Mouse (Mus musculus) megakaryocyte, embryonic 14.5 days (primary cell): ENCODE results near the gene Galnt2. TPM values are rescaled to one million over a fixed set of nuclear protein-coding genes. Genes with fewer than 3 reads are reported as not detected.

ENCODE experiments used
- H3K27me3 ChIP-seq: replicated peaks from 2 replicates; pipeline ENCODE3; 2012; ENCODE audit warnings: inconsistent platforms
- H3K36me3 ChIP-seq: replicated peaks from 2 replicates; pipeline ENCODE3; 2012; ENCODE audit warnings: low read length, inconsistent platforms, mixed read lengths
- H3K4me1 ChIP-seq: 2 replicates; pipeline ENCODE4 v1.6.1; 2012; ENCODE audit warnings: inconsistent platforms
- H3K4me3 ChIP-seq: replicated peaks from 2 replicates; pipeline ENCODE3; 2012; ENCODE audit warnings: moderate library complexity, mild to moderate bottlenecking, inconsistent platforms
- H3K9me3 ChIP-seq: 2 replicates; pipeline ENCODE4 v1.6.1; 2012; ENCODE audit warnings: inconsistent platforms
- FLI1 ChIP-seq: IDR thresholded peaks from 2 replicates; pipeline ENCODE4 v1.6.1; 2012; ENCODE audit warnings: low read length, inconsistent platforms, mixed read lengths
- GATA1 ChIP-seq: IDR thresholded peaks from 3 replicates; pipeline ENCODE4 v1.6.1; 2012; ENCODE audit warnings: mixed read lengths, low read length, inconsistent platforms, borderline replicate concordance
- polyA plus RNA-seq: library from polyadenylated mRNA; stranded (reverse); fragments of >175 nt; gene quantifications from 2 replicates; pipeline ENCODE4 v1.2.3, GENCODE M21; 2012; ENCODE audit warnings: low replicate concordance; ENCODE audit not compliant: insufficient read depth

Galnt2 gene
- polyA plus RNA-seq, 1 experiment: 143 TPM

GRCm38 (mm10) chr8:124231485-124232279, 491 bp downstream of the Galnt2 start:
- Histone ChIP-seq H3K4me3 (peak overlapping the region; percentile 99), H3K9me3 (no peaks in the 10 kb centered on the region), H3K36me3 (peaks cover 38% of the 10 kb centered on the region), H3K27me3 (no peaks in the 10 kb centered on the region), H3K4me1 (peaks cover 90% of the 10 kb centered on the region)
- no peak for TF ChIP-seq FLI1
- TF ChIP-seq GATA1: no peak

GRCm38 (mm10) chr8:124232280-124232600, 1.0 kb downstream of the Galnt2 start:
- H3K9me3 ChIP-seq: no peaks in the 10 kb centered on the region
- H3K4me3 ChIP-seq: peak overlapping the region; percentile 99
- no peaks in the 10 kb centered on the region for H3K27me3 ChIP-seq
- TF ChIP-seq GATA1 (no peak), FLI1 (no peak)
- peaks cover 43% of the 10 kb centered on the region for H3K36me3 ChIP-seq
- peaks cover 94% of the 10 kb centered on the region for H3K4me1 ChIP-seq

- peaks cover 94% of the 10 kb centered on the region for H3K4me1 ChIP-seq
- TF ChIP-seq FLI1: no peak
- TF ChIP-seq GATA1: no peak
- H3K27me3 ChIP-seq: no peaks in the 10 kb centered on the region
- H3K36me3 ChIP-seq: peaks cover 66% of the 10 kb centered on the region
- no peaks in the 10 kb centered on the region for H3K9me3 ChIP-seq
- H3K4me3 ChIP-seq: peak overlapping the region; percentile 99
Observed at GRCm38 (mm10) chr8:124234496-124234895, 3.3 kb downstream of the Galnt2 start.

GRCm38 (mm10) chr8:124235536-124235935, 4.3 kb downstream of the Galnt2 start:
- Histone ChIP-seq H3K36me3 (peaks cover 76% of the 10 kb centered on the region), H3K27me3 (no peaks in the 10 kb centered on the region), H3K9me3 (no peaks in the 10 kb centered on the region), H3K4me3 (peak overlapping the region; percentile 51), H3K4me1 (peaks cover 94% of the 10 kb centered on the region)
- TF ChIP-seq FLI1 (no peak), GATA1 (no peak)

GRCm38 (mm10) chr8:124239350-124239749, 8.2 kb downstream of the Galnt2 start:
- Histone ChIP-seq H3K36me3 (peaks cover 98% of the 10 kb centered on the region), H3K4me1 (peaks cover 100% of the 10 kb centered on the region), H3K4me3 (no peak overlapping the region), H3K9me3 (peaks cover 14% of the 10 kb centered on the region), H3K27me3 (no peaks in the 10 kb centered on the region)
- TF ChIP-seq GATA1: no peak
- no peak for TF ChIP-seq FLI1

- TF ChIP-seq GATA1 (no peak), FLI1 (no peak)
- Histone ChIP-seq H3K36me3 (peaks cover 98% of the 10 kb centered on the region), H3K4me1 (peaks cover 100% of the 10 kb centered on the region), H3K4me3 (no peak overlapping the region), H3K27me3 (no peaks in the 10 kb centered on the region), H3K9me3 (peaks cover 15% of the 10 kb centered on the region)
Observed at GRCm38 (mm10) chr8:124240932-124241331, 9.7 kb downstream of the Galnt2 start.

- Histone ChIP-seq H3K36me3 (peaks cover 98% of the 10 kb centered on the region), H3K4me1 (peaks cover 100% of the 10 kb centered on the region), H3K9me3 (peaks cover 15% of the 10 kb centered on the region), H3K27me3 (no peaks in the 10 kb centered on the region), H3K4me3 (peak overlapping the region; percentile 53)
- TF ChIP-seq FLI1 (no peak), GATA1 (no peak)
Observed at GRCm38 (mm10) chr8:124242208-124242607, 11.0 kb downstream of the Galnt2 start.

- H3K4me3 ChIP-seq: peak overlapping the region; percentile 50
- H3K9me3 ChIP-seq: peaks cover 15% of the 10 kb centered on the region
- H3K36me3 ChIP-seq: peaks cover 98% of the 10 kb centered on the region
- no peak for TF ChIP-seq FLI1
- TF ChIP-seq GATA1: no peak
- H3K4me1 ChIP-seq: peaks cover 100% of the 10 kb centered on the region
- no peaks in the 10 kb centered on the region for H3K27me3 ChIP-seq
Observed at GRCm38 (mm10) chr8:124242913-124243312, 11.7 kb downstream of the Galnt2 start.

GRCm38 (mm10) chr8:124247581-124247980, 16.4 kb downstream of the Galnt2 start:
- Histone ChIP-seq H3K27me3 (no peaks in the 10 kb centered on the region), H3K4me1 (peaks cover 100% of the 10 kb centered on the region), H3K4me3 (no peak overlapping the region), H3K36me3 (peaks cover 87% of the 10 kb centered on the region), H3K9me3 (peaks cover 15% of the 10 kb centered on the region)
- TF ChIP-seq FLI1: no peak
- TF ChIP-seq GATA1: no peak

GRCm38 (mm10) chr8:124248688-124249087, 17.5 kb downstream of the Galnt2 start:
- TF ChIP-seq FLI1 (no peak), GATA1 (no peak)
- peak overlapping the region; percentile 34 for H3K4me3 ChIP-seq
- H3K27me3 ChIP-seq: no peaks in the 10 kb centered on the region
- peaks cover 84% of the 10 kb centered on the region for H3K36me3 ChIP-seq
- peaks cover 7% of the 10 kb centered on the region for H3K9me3 ChIP-seq
- peaks cover 100% of the 10 kb centered on the region for H3K4me1 ChIP-seq

- Histone ChIP-seq H3K36me3 (peaks cover 81% of the 10 kb centered on the region), H3K4me3 (peak overlapping the region; percentile 88), H3K9me3 (no peaks in the 10 kb centered on the region), H3K4me1 (peaks cover 100% of the 10 kb centered on the region), H3K27me3 (no peaks in the 10 kb centered on the region)
- TF ChIP-seq GATA1 (no peak; the same call in 2 of the 3 replicates), FLI1 (no peak)
Observed at GRCm38 (mm10) chr8:124250255-124250654, 19.1 kb downstream of the Galnt2 start.
